Mouse (Mus musculus) liver, adult 2 months (tissue): ENCODE measurements around the gene Rpp25.

ENCODE experiments used
- CTCF ChIP-seq: fragments of 200-500 bp; IDR thresholded peaks from 2 replicates; pipeline ENCODE4 v1.5.1; 2011; ENCODE audit warnings: low read depth, low read length, control low read depth
- POLR2A ChIP-seq: fragments of 200-500 bp; IDR thresholded peaks from 2 replicates; pipeline ENCODE4 v1.6.1; 2011; ENCODE audit warnings: low read length, control low read depth; ENCODE audit not compliant: insufficient read depth; ENCODE audit errors: extremely low read depth

DNA sequence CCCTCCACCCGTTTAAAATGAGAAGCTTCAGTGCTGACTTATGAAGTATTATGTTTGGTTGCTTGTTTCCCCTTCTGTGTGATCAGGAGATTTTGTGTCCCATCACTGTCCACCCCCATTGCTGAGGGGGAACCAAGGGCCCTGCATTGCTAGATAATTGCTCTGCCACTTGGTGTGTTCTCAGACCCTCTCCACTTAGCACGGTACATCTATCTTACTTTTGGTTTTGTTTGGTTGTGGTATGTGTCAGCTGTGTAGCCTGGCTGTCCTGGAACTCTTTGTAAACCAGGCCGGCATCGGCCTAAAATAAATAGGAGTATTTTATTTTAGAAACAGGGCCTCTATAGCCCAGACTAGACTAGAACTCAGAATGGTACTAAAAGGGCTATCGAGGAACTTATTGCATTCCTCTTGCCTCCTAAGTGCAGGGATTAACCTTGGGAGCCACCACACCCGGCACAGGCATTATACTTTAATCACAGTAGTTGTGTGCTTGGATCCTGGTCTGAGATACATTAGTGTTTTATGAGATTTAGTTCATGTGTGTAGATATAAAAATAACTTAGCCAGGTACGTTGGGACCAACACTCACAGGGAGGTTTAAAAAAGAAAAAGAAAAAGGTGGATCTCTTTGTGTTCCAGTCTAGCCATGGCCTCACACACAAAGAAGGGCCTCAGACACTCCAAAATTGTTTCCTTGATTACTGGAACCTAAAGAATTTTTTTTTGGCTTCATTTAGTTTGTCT is 18.5 kb downstream of the Rpp25 start:
- no peak for TF ChIP-seq POLR2A
- no peak for TF ChIP-seq CTCF
